Mouse (Mus musculus) adipocyte (in vitro differentiated cells): Measurements from ENCODE around the gene Cd8b1.

Experiments
- DNase-seq: peaks from one replicate; pipeline ENCODE4 v3.0.0-alpha.2; 2016; ENCODE audit warnings: low spot score

The Cd8b1 gene

DNA sequence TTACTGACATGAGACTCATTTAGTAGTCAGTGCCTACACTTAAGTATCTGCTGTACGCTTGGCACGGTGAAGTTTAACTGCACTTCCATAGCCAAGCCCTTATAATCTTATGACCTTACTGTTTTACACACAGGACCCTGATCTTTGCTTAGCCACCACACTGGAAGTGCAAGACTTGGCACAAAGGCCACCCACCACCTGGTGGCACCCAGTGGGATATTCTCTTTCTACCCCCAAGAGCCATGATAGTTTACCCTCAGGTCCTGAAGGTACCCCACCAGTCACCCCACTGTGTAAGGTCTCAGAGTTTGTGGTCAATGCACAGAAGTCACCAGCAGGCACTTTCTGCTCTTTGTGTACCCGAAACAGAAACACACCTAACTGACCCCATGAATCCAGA lies 28.6 kb downstream of the Cd8b1 start:
- DNase-seq, result no peak

DNA sequence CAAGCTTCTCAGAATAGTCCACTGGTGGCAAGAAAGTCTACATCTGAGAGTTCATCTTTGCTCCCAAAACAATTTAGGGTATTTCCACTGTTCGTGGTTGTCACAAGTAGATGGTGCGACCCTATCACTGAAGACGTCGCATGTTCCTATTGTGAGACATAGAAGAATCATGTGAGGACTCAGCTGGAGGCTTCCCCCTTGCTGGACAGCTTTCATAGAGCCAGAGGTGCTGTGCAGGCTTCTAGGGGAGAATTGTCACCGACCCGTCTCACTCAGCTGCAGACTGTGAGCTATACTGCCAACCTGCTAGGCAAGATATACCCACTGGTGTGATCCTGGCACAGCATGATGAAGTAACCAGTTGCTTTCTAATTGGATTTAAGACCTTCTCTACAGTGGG lies 29.6 kb downstream of the Cd8b1 start:
- DNase-seq, result no peak

DNA sequence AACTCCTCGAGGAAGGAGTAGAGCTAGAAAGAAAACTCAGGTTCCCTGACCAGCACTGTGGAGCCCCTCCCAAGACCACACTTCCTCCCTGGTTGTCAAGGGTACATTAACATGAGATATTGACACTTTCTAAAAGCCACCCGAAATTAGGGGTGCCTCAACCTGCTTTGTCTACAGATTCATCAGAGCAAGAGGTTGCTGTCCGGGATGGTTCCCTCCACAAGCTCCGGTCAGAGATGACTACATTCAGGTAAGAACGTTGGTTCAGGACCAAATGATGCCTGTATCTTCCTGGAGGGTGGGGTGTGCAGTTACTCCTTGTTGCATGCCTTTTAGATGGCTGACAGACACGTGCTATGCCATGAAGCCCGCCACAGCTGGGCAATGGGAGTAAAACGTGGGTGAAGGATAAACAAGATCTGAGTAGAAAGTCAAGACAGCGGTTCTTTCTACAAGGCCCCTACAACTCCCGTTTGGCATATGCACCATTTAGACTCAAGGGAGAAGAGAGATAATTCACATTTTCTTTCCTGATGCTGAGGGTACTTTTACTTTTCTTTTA lies 30.4 kb downstream of the Cd8b1 start:
- DNase-seq, result no peak

DNA sequence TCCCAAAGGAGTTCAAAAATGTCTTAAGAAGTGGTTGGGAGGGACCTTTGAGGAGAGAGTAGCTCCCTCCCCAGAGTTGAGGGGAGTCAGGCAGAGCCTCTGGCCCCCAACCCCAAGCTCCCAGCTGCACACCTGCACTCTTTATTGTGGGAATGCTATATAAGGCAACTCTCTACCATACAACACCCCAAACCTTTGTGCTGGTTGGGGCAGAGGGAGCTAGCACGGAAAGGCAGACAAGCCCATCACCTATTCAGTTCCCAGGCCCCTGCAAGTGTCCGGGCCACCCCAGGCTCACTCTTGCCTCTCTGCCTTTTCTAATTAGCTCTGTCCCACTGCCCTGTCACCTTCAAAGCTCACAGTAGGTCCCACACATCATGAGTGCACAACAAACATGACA lies 31.1 kb downstream of the Cd8b1 start:
- no peak for DNase-seq

DNA sequence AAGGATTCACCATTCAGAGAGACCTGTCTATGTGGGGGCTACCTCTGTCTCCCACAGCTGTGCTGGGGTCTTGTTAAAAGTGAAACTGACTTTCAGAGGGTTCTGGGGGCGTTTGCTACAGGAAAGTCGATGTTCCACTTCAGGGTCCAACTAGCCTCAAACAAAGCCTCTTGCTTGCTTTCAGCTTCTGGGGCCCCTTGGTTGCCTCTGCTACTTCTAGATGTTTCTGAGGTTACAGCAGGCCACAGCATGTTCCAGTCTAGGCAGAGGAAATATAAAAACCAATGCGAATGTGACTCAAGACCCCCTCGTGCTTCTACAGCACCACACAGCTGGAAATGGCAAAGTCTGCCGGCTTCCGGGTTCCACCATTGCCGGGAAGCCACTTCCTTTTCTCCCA lies 34.9 kb downstream of the Cd8b1 start:
- no peak for DNase-seq

DNA sequence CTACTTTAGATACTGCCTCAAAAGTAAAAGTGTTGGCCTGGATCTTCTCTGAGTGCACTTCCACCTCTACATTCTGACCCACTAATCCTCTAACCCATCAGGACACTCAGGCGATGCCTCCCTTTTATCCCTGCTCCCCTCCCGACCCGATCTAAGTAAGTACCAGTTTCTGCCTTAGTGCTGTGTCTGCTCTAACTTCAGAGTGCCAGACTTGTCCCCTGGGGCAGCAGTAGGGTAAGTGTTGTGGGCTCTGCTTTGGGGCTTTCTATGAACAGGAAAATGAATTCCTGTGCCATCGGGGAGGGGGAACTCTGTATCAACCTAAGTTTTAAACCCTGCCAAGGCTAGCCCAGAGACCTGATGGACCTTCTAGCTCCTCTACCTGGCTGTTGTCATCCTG lies 37.6 kb downstream of the Cd8b1 start:
- DNase-seq, result no peak

DNA sequence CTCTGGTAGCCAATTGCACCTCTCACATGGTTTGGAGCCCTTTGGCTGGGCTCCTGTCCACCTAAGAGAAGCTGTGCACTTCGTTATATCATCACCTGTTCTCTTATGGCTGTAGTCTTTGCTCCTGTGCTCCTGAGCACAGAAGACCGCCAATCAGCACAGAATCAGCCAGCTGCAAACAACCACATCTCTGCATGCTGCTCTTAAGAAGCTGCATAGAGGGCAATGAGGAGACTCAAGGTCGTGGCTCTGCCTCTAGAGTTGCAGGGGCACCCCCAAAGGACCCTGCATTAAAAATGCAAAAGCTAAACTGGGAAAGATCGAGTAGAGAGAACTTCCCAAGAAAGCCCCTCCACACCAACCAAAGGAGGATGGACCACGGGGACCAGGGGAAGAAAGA lies 38.2 kb downstream of the Cd8b1 start:
- DNase-seq, result no peak

DNA sequence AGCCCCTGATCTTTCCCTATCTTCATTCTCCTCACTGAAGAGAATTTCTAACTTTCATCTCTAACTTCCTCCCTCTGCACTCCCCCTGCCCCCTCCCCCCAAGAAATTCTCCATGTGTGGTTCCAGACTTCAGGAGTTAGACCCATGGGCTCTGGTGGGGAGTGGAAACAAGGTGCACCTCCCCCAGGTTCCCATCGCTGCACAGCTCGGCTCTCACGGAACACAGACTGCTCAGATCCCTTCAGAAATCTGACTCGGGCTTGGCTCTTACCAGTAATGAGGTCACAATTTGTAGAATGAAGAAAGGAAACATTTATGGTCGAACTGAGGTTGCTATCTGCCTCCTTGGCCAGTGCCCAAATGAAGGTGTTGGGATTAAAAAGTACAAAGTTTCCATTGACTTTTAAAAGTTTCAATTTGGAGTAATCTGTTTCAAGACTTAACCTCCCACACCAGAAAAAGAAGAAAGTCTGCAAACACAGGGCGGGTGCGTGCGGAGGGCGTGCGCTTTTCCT lies 38.6 kb downstream of the Cd8b1 start:
- DNase-seq, result no peak

DNA sequence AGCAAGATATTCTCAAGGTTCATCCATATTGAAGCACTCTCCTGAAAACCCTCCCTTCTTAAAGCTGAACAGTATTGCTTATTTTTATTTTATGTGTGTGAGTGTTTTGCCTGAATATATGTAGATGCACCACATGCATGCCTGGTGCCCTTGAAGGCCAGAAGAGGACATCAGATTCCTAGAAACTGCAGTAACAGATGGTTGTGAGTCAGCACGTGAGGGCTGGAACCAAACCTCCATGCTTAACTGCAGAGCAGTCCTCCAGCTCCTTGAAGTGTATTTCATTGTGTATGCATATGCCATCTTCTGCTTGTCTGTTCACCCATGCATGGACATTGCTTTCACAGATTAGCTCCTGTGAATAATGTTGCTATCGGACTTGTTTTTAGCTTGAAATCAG lies 41.4 kb downstream of the Cd8b1 start:
- DNase-seq, result no peak

DNA sequence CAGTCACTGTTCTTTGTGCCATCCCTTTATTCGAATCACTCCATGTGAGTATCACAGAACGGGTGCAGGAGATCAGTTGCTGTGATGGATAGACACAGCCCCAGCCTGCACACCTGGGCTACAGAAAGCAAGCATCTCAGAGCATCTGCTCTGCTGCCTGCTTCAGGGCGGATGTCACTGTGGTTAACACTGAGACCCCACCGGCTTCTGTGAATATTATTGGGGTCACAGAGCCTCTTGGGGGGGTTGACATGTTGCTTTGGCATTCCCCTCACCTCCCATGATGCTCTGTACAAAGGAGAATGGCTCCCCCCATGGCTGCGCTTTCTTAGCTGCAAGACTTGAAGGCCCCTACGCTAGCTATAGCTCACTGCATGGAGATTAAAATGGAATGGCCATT lies 46.8 kb downstream of the Cd8b1 start:
- DNase-seq, result no peak

DNA sequence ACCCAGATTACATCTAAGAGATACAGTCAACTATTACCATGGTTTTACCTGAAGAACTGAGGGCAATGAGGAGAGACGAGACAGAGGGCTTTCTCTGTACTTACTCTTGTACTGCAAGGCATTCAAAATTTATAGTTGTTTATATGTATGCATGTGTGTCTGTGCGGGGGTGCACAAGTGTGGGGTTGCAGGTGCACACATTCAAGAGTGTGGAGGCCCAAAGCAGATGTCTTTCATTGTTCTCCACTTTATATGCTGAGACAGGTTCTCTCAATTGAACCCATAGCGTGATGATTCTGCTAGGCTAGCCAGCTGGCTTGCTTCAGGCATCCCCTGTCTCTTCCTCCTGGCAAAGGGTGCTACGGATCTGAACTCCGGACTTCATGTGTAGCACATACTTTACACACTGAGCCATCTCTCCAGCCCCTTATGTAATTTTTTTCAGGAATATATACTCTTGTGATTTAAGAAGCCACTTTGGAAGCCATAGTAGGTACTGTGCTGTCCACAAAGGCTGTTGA lies 48.6 kb downstream of the Cd8b1 start:
- no peak for DNase-seq

DNA sequence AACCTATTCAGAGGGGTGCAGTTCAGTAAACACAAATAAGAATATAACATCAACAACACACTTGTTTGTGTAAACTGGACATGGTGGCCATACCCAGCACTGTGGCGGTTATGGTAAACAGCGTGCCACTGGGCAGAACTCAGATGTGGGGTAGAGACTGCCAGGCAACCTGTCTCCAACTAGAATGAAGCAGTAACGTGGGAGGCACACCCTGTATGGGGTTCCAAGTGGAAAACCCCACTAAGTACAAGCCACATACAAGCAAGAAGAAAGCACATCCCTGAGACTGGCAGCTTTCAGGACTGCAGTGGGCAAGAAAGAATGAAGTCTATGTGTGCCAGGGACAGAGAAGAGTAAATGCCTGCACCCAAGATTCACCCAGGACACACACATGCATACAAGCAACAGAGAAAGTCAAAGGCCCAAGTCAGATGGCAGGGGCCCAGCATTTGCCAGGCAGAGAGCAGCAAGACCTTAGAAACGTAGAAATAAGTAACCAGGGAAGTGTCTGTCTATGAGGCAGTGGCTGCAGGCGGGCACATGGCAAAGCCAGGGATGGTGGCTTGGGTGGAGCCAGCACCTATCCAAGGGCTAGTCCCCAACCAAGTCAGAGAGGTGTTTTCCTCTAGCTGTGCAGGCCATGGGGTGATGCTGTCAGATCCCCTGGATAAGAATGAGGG lies 49.6 kb downstream of the Cd8b1 start:
- DNase-seq, result no peak

DNA sequence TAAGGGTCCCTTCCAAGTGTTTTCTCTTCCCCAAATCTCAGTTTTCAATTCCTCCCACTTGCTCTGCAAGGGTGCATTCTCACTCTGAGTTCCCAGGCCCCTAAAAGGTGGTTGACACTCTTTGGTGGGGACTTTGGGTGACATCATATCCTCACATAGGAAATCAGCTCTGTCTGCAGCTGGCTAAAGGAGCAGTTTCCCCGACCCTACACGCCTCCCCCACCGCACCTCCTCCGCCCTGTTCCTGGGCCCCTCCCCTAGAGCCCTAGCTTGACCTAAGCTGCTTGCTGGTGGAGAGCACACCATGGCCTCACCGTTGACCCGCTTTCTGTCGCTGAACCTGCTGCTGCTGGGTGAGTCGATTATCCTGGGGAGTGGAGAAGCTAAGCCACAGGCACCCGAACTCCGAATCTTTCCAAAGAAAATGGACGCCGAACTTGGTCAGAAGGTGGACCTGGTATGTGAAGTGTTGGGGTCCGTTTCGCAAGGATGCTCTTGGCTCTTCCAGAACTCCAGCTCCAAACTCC lies 50.7 kb downstream of the Cd8b1 start, which contains the start of gene Cd8a:
Cd8a (plus strand) TSS at position 179 of the 527 bp plus-strand sequence.
- DNase-seq, result no peak

DNA sequence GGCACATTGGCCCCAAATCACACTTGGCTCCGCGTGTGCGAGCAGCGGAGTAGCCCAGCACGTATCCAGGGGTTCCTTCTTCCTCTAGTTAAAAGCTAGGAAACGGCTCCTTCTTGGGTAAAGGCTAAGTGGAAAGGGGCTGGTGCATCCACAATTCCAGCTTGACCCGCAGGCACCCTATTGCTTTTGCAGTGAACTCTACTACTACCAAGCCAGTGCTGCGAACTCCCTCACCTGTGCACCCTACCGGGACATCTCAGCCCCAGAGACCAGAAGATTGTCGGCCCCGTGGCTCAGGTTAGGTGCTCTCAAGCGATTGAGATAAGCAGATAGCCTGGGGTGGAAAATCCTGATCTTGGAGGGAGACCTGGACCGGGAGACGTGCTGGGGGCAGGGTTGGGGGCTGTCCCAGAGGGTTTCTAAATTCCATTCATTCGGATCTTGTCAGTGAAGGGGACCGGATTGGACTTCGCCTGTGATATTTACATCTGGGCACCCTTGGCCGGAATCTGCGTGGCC lies 51.8 kb downstream of the Cd8b1 start:
- no peak for DNase-seq

DNA sequence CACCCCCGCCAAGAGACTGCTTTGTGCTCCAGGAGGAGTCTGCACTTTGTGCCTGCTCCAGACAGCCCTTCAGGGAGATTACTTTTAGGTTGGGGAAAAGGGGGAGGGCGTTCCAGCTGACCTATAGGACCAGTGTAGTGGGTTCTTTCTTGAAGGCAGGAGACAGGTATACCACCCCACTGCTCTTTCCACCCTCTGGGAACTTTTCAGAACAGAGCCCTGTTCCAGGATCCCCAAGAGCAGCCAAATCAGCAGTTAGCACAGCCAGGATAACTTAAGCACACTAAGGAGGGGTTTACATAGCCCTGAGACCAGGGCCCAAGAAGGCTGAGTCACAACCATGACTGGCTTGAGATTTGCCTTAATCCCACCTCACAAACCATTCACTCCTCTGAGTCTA lies 52.3 kb downstream of the Cd8b1 start:
- no peak for DNase-seq

DNA sequence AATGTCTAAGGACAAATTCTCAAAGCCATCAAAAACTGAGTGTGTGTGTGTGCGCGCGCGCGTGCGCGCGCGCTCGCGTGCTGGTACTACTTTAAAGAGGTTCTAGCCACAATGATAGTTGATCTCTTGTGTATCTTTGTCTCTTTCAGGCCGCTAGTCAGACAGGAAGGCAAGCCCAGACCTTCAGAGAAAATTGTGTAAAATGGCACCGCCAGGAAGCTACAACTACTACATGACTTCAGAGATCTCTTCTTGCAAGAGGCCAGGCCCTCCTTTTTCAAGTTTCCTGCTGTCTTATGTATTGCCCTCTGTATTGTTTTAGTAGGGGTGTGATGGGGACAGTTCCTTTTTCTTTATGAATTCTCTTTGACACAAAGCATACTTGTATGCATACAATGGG lies 54.1 kb downstream of the Cd8b1 start:
- no peak for DNase-seq

DNA sequence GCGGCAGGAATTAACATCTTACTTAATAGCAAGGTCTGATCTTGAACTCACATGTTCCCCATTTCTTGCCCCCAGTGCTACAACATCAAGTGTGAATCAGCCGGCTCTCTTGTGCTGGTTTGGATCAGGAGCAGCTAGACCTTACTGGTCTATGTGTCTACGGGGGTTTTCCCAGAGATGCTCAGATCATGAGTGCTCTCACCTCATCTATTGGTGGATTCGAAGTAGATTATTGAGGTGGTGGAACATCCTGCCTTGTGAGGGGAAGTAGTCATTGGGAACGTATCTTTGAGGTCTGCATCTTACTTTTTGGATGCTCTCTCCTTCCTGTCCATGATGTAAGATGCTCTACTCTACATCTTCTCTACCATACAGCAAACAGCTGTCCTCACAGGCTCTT lies 59.1 kb downstream of the Cd8b1 start:
- no peak for DNase-seq
